Mouse (Mus musculus) frontal cortex, postnatal 14 days (tissue): ENCODE measurements around the gene M1ap.
A peak's percentile ranks its signal among the peaks of the same experiment; 100 is the strongest.

Experiments
- DNase-seq, 2 experiments: peaks; one replicate each; pipeline ENCODE4 v3.0.0; 2022; ENCODE audit warnings: low spot score in 2 of 2

Gene M1ap

DNA sequence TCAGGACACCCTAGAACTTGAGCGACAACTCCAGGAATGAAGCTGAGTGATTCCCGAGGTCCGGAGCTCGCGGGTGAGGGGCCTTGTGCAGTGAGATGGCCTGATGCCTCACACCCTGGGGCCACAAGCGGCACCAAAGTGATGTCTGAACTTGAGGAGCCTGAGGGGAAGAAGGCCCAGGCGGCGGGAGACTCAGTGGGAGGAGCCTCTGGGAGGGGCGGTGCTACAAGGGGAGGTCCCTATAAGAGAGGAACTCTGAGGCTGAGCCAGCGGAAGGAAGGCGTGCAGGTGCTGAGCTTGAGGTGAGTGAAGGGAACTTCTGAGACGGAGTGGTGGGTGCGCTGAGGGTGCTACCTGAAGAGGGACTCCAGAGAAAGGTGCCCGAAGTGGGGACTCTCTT lies at the start of gene M1ap:
TSS of gene M1ap (plus strand) at position 252 of the 400 bp plus-strand sequence.
- DNase-seq, result no peak

DNA sequence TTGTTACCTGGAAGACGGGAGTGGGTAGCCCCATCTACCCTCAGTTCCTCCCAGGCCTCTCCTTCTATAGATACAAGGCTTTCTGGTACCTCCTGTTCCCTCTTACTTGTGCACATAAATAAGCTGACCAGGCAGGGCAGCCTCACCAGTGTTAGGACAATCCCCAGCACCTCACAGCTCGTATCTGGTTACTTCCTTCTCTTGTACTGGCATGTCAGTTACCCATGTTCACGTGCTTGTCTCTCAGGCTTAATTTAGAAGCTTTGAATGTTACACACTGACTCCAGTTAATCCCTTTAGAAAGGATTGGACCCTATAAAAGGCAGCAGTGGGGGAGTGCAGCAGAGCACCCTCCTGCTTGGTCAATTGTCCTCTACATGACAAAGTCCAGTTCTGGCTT lies 49.4 kb upstream of the M1ap start:
- DNase-seq, result no peak

DNA sequence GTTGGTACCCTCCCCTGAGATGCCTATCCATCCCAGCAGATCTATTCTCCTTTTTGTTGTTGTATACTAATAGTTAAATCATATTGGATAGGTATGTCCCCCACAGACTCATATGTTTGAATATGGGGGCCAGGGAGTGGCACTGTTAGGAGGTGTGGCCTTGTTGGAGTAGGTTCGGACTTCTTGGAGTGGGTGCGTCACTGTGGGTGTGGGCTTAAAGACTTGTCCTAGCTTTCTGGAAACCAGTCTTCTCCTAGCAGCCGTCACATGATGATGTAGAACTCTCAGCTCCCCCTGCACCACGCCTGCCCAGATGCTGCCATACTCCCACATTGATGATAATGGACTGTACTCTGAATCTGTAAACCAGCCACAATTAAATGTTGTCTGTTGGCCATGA lies 48.5 kb upstream of the M1ap start:
- no peak for DNase-seq

DNA sequence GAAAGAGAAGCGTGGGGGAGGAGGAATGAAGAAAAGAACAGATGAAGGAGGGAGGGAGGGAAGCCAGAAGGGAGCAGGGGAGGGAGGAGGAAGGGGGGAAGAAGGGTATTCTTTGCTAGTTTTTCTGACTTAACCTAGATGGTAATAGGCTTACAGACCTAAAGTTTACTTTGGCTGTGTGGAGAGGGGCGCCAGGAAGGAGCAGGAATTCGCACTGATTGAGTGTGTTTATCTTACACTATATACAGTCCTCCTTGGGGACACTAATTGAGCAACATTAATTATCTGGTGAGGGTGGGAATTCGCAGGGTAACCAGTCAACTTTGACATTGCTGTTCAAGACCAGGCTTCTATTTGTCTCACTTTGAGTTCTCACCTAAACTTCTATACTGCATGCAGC lies 48.0 kb upstream of the M1ap start:
- DNase-seq, result no peak

DNA sequence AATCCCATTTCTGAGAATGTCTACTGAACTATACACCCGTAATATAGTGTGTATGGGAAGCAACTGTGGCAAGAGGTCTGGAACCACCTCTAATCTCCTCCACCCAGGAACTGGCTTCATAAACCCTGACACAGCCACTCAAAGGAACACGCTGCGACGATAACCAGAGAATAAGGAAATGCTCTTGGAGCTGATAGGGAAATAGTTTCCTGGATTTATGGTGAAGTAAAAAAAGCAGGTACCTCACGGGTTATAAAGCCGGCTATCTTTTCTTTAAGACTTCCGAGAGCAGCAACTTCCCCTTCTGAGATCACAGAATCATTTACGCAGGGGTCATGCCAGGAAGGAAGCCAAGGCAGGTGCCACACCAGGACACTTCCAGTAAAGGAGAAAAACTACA lies 44.1 kb upstream of the M1ap start:
- DNase-seq, result no peak

DNA sequence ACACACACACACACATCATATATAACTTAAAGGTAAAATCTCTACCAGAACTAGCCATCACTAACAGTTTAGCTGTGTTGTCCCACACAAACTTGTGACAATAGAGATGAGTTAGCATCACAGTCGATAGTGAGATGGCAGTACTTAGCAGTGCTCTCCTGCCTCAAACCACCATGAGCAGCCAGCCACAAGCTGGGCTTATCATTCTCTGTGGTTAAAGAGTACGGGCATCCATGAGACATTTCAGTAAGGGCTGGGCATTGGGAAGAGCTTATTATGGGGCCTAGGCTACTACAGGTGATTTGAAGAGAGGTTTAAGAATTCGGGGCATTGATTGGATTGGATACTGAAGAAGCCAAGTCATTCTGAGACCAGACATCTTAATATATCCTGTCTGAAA lies 39.7 kb upstream of the M1ap start:
- no peak for DNase-seq

DNA sequence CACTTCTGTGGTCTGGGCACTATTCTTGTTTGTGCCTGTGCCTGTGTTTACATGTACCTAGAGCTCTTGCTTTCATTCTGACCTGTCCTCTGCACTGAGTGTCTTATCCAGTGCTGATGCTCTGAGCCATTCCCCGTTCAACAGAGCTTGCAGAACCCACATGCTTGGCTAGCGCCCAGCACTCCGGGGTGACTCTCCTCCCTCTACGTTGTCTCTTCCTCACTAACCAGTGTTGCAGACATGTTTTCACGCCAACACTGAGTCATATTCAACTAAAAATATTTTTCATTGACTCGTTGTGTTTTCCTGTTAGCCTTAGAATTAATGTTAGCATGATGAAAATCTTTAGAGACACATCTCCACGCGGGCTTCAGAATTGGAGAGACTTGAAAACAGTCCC lies 38.7 kb upstream of the M1ap start:
- DNase-seq, result no peak

DNA sequence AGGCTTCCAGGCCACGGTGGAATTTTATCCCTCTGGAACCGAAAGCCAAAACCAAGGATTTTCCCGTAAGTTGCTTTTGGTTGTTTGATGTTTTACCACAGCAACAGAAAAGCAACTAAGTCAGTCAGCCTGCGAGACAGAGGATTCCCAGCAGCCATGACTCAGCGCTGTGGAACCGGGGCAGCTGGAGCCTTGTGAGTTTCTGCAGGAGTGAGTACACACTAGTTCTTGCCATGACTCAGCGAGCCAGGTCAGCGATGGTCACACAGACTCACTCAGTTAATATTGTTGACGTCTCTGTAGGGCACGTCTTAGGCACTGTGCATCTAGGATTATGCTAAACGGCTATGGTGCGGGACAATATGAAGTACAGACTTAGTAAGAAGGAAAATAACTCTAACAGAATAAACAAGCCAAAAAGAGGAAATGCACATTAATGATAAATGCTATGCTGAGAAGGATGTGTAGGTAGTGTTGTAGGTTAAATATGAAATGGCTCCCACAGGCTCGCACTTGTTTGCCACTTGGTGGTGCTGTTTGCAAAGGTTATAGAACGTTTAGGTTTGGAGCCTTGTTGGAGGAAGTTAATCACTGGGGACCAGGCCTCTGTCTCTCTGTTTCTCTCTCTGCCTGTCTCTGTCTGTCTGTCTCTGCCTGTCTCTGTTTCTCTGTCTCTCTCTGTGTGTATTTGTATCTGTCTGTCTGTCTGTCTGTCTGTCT lies 37.4 kb upstream of the M1ap start:
- DNase-seq, result peak in 1 of 2 experiments; percentile 39

DNA sequence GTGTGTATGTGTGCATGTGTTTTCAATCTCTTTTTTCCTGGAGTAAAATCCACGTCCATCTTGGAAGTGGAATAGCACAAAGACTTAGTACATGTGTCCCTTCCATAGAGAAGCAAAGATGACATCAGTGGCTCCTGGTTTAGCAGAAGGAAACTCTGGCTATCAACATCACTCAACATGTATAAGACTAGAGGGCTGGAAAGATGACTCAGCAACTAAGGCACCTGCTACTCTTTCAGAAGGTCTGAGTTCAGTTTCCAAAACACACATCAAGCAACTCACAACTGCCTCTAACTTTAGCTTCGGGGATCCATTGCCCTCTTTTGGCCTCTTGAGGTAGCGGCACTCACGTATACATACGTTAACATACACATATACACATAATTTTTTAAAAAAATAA lies 35.4 kb upstream of the M1ap start:
- DNase-seq, result no peak

DNA sequence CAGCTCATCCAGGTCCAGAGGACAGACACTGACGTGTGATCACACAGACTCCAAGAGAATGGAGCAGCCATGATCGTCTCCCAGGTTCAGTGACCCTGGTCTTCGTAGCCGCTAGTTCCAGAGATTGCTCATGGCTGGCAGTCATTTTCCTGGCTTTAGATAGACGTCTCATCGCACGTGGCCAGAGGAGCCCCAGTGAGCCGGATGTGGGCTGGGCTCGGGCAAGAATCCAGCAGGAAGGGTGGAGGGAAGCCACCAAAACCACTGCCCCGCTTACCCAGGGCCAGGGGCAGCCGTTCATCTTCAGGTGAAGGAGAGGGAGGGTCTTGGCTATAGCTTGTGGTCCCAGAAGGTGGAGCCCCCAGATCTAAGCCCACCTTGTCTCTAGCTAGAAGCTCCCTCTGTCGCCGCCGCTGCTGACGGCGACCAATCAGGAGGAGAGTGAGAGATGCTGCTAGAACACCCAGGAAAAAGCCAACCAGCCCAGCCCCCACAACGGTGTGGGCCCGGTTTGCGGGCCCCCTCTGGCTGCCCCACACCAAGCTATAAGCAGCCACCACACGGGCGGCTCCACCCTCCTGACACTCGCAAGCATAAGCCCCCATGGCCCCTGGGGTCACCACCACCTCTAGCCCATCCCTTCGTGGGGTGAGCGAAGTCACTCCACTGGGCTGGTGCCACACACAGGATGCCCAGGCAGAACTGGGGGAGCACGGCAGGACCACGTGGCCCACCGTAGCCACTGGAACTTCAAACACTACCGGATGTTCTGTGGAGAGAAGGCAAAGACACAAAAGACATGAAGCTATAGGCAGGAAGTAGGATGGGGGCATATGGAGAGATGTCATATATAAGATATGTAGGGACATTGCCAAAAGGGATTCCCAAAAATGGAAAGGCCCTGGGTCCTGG lies 33.1 kb upstream of the M1ap start:
- DNase-seq, result no peak

DNA sequence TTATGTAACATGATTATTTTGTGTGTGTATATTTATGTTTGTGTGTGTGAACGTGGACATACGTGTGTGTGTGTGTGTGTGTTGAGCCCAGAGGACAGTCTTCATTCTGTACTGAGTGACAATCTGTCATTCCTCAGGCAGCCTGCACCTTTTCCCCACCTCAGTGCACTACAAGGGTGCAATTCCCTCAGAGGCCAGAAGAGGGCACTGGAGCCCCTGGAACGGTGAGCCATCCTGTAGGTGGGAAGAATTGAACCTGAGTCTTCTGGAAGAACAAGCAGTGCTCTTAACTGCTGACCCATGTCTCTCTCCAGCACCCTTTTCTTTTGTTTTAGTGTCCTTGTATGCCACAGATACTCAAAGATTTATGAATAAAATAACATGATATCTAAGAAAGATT lies 30.8 kb upstream of the M1ap start:
- peak in 1 of 2 experiments; percentile 51 for DNase-seq

DNA sequence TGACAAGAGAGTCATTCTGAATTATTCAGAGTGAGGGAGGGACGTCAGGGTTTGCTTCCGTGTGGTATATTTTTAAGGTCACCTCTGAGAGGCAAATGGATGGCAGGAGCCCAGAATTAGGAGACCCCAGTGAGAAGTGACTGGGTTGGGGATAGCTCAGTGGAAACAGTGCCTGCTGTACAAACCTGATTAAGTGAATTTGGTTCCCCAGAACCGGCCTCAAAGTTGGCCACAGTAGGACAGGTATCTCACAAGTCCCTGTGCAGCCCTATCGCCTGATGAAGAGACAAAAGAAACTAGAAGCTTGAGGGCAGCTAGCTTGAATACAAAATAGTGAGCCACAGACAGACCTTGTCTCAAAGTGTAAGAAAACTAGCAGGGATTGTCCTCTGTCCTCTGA lies 30.2 kb upstream of the M1ap start:
- no peak for DNase-seq

DNA sequence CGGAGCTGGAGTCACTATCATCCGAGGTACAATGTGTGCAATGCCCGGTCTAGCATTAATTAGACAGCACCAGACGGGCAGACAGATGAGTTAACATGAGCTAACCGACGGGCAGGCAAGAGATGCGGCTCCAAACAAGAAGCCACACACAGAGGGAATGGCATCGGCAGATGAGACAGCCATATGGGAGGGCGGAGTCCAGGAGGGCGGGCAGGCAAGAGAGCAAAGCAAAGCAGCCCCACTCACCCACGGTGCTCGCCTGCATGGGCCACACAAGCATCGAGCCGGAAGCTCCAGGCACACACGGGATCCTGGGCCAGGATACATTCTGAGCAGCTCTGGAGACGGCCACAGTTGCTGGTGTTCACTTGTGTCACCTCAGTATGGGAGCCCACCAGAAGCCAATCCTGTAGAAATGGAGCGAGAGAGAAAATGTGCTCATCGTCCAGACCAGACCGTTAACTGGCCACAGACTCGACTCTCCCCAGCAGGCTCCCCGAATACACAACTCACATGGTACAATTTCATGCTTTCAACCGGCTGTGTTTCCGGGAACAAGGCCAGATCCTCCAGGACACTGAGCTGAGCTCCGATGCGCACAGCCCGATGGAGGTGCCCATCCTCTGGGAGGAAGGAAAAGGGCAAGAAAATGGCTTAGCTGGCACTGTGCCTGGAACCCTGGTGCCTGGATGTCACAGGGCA lies 29.5 kb upstream of the M1ap start:
- DNase-seq, result no peak

DNA sequence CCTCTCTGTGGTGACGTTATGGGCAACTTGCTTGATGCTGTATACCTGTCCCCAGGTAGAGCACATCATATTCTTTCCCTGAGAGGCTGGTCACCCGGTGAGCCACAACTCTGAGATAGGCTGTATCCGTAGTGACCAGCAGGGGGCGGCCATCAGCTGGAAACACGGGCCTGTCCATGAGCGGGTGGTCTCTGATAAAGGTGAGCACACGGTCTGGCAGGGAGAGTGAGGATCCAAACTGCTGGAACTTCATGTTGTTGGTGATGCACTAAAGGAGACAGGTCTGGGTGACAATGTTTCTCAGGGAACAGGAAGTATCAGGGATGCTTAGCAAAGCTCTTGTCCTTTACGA lies 28.9 kb upstream of the M1ap start:
- no peak for DNase-seq

DNA sequence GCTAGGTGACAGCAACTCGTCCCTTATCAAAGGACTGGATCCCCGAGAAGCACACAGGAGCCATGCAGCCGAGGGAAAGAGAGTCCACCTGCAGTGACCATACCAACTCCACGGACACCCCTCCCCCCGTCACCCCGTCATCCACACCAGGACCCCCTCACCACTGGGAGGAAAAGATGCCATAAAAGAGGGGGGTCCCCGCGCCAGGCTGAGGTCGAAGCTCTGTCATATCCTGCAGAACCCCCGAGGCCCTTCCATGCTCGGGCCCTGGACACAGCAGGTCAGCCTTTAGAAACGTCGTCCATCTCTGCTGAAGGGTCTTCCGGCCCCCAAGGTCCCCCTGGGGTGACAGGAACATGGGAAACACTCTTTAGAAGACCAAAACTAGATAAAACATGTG lies 28.3 kb upstream of the M1ap start:
- no peak for DNase-seq

DNA sequence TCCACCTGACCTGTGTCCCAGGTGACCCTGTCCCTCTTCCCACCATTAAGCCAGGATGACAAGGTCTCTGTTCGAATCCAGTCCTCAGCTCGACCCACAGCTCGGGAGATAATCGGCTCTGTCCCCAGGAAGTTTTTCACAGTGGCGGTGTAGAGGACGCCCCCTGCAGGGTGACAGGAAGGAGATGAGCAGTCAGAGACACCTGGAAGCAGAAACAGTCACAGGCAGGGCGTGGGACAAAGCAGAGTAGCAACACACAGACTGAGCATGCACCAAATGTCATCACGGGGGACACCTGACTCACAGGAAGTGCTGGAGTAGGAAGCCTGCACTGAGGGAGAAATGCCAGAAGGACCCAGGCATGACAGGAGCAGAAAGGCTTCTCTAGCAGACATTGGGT lies 27.2 kb upstream of the M1ap start:
- DNase-seq, result no peak

DNA sequence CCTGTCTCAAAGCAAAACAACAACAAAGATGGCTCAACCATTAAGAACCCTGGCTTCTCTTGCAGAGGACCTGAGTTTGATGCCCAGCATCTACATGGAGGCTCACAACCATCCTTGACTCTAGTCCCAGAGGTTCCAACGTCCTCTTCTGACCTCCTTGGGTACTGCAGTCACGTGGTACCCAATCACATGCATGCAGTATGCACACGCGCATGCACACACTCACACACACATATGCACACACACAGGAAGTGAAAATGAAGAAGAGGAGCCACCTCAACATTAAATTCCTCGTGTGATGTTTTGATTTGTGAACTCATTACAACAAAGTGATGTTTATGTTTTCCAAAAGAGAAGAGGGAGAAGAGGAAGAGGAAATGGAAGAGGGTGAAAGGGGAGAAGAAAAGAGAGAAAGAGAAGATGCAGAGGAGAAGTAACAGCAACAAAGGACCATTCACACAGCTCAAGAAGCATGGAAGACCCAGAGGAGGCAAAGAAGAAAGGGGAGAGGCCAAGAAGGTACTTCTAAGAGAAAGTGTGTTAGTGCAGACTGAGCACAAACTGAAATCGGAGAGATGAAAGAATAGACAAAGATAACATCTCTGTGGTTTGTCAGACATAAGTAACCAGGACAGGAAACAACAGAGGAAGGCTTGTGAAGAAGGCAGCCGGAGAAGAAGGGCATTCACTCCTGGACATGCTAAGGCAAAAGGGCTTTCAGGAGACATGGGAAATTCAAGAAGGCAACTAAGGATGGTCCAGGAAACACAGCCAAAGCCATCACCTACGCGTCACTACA lies 25.1 kb upstream of the M1ap start:
- DNase-seq, result no peak

DNA sequence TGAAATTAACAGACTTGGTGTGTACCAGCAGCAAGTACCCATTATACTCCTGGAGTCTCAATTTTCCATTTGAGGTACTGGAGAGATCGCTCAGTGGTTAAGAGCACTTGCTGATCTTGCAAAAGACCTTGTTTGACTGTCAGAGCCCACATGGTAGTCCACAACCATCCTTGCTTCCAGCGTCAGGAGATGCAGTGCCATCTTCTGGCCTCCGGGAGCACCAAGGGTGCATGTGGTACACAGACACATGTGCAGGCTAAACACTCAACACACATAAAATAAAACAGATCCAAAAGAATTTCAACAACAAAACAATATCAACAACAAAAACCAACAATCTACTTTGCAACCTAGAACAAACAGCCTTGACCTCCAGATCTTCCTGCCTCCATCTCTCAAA lies 21.7 kb upstream of the M1ap start:
- no peak for DNase-seq

DNA sequence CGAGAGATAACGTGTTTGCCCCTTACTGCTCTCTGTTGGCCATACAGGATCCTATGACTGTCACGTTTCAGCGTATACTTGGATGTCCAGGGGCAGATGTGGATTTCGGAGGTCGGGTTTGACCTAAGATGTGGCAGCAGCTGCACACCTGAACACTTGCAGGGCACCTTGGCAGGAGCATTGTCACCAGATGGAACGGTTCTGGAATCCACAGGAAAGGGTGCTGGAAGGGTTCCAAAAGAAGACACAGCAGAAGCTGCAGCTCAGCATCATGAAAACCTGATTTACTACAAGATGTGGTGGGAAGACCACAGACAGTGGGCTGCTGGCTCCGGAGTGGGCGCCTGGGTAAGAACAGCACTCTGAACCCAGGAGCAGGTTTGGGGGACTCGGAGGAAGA lies 20.6 kb upstream of the M1ap start:
- DNase-seq, result no peak

DNA sequence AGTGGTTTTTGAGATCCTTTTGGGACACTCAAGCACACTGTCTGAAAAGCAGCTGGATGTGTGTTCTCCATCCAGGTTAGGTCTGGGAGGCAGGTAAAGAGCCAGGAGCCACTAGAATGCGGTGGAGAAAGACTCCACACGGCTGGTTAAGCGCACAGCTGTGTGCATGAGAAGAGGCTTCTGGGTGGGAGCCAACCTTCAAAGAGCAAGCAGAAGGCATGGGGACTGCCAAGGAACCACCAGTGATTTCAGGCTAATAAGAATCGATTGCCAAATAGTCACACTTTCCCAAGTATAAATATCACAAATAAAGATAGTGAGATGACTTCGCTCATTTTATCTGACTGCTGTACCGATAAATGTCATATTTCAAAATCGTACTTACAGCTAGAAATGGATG lies 20.2 kb upstream of the M1ap start:
- DNase-seq, result no peak

DNA sequence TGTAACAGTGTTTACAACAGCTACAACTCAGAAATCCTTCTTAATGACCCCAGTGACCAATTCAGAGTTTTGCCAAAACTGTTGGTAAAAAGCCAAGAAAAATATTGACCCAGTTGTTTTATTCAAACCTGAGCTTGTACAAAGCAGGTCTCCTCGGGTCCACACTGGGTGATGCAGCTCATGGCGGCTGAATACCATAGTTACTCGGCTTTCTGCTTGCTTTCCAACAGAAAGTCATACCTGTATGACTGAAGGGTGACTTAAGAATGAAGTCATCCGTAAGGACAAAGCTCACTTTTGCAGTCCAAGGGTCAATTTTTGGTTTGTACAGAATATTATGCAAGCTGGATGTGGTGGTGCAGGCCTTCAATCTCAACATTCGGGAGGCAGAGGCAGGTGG lies 19.1 kb upstream of the M1ap start:
- DNase-seq, result no peak
